Comparison of ENCODE assay signal across 10 mouse cellular contexts in genomic region chr15:77014431-77014830, GRCm38 (mm10). TPM values are rescaled to one million over a fixed set of nuclear protein-coding genes. Genes with fewer than 3 reads are reported as not detected.
A peak's percentile ranks its signal among the peaks of the same experiment; 100 is the strongest.
DNase-seq lines count a peak whose midpoint lies in the region; ATAC-seq lines count a peak whose summit lies in the region.
"Had no signal": no experiment of that assay in that cellular context is flagged by ENCODE, and none has a peak within 500 bp of the region (broad histone marks: within the 10 kb centered on the region; RNA-seq: fewer than 3 reads in every experiment).

No protein-coding gene starts in this region.

- no peaks in the 10 kb centered on the region for H3K27me3 ChIP-seq in kidney, embryonic 15.5 days
- H3K27me3 ChIP-seq in forebrain, embryonic 14.5 days (replicated peaks; ENCODE audit: control insufficient read depth, insufficient read depth, low read length) = no peaks in the 10 kb centered on the region
- H3K27me3 ChIP-seq in midbrain, embryonic 16.5 days (ENCODE audit: control insufficient read depth, insufficient read depth, low read depth, low read length) = no peaks in the 10 kb centered on the region

- ATAC-seq in kidney, embryonic 15.5 days (replicated peaks; ENCODE audit: low FRiP score) = no peak
- ATAC-seq in forebrain, embryonic 14.5 days = no peak
- no peak; the same call in 1 of the 2 replicates for ATAC-seq in midbrain, embryonic 16.5 days
- ATAC-seq in erythroid progenitor cell, adult 5-6 weeks (replicated peaks; ENCODE audit: low FRiP score, poor library complexity, severe bottlenecking) = no peak

- H3K4me2 ChIP-seq in kidney, embryonic 15.5 days = no peak overlapping the region
- H3K4me2 ChIP-seq in forebrain, embryonic 14.5 days (ENCODE audit: low read length) = no peak overlapping the region
- peak overlapping the region; percentile 33 for H3K4me2 ChIP-seq in midbrain, embryonic 16.5 days (ENCODE audit: low read length)
- H3K4me2 ChIP-seq: liver, embryonic 11.5 days had no signal

- H3K9me3 ChIP-seq in kidney, embryonic 15.5 days (replicated peaks) = no peaks in the 10 kb centered on the region
- no peaks in the 10 kb centered on the region for H3K9me3 ChIP-seq in forebrain, embryonic 14.5 days (replicated peaks; ENCODE audit: control insufficient read depth, low read length)
- H3K9me3 ChIP-seq in midbrain, embryonic 16.5 days (replicated peaks; ENCODE audit: control insufficient read depth, low read length, poor library complexity, severe bottlenecking) = no peaks in the 10 kb centered on the region

- no peak for DNase-seq in kidney, adult 11 months
- DNase-seq in forebrain, embryonic 14.5 days (ENCODE audit: low spot score) = no peak
- DNase-seq in heart, postnatal 4 days = peak; percentile 31
- no peak for DNase-seq in ovary, adult 18-20 months (ENCODE audit: low spot score)
- DNase-seq: cerebellum, postnatal 25 days had no signal

- 33% methylated on average over 6 of the region's 6 CpGs for WGBS in kidney, embryonic 15.5 days
- 88% methylated on average over 6 of the region's 6 CpGs for WGBS in forebrain, embryonic 14.5 days
- 72% methylated on average over 6 of the region's 6 CpGs for WGBS in midbrain, embryonic 16.5 days

- H3K36me3 ChIP-seq in kidney, embryonic 15.5 days = no peaks in the 10 kb centered on the region
- H3K36me3 ChIP-seq in forebrain, embryonic 14.5 days (ENCODE audit: control insufficient read depth, insufficient read depth, low read length) = no peaks in the 10 kb centered on the region
- no peaks in the 10 kb centered on the region for H3K36me3 ChIP-seq in midbrain, embryonic 16.5 days (ENCODE audit: control insufficient read depth, insufficient read depth, low read length)

- H3K27ac ChIP-seq in kidney, embryonic 15.5 days = peak overlapping the region; percentile 66
- H3K27ac ChIP-seq in forebrain, embryonic 14.5 days (ENCODE audit: low read depth, low read length) = peak overlapping the region; percentile 80
- H3K27ac ChIP-seq in midbrain, embryonic 16.5 days (ENCODE audit: low read length) = peak overlapping the region; percentile 68

- H3K4me3 ChIP-seq in kidney, embryonic 15.5 days (replicated peaks) = no peak overlapping the region
- H3K4me3 ChIP-seq in forebrain, embryonic 14.5 days (ENCODE audit: low read depth, low read length) = no peak overlapping the region
- no peak overlapping the region for H3K4me3 ChIP-seq in midbrain, embryonic 16.5 days (ENCODE audit: low read depth, low read length)

- peaks cover 23% of the 10 kb centered on the region for H3K4me1 ChIP-seq in kidney, embryonic 15.5 days
- H3K4me1 ChIP-seq in forebrain, embryonic 14.5 days (ENCODE audit: control insufficient read depth, insufficient read depth, low read length) = peaks cover 5% of the 10 kb centered on the region; the same call in 1 of the 2 replicates
- peaks cover 13% of the 10 kb centered on the region; the same call in 1 of the 2 replicates for H3K4me1 ChIP-seq in midbrain, embryonic 16.5 days (ENCODE audit: control insufficient read depth, insufficient read depth, low read length)

- H3K9ac ChIP-seq in kidney, embryonic 15.5 days = no peak overlapping the region
- H3K9ac ChIP-seq in forebrain, embryonic 14.5 days (ENCODE audit: low read length) = no peak overlapping the region
- H3K9ac ChIP-seq in midbrain, embryonic 16.5 days (ENCODE audit: low read depth, low read length) = peak overlapping the region; percentile 52

RNA-seq across cellular contexts. Expression of gene Apol6, which starts 30.1 kb away (rescaled TPM):
- polyA plus RNA-seq in kidney, embryonic 15.5 days (2015; fragmentation: Nextera tagmentation; extraction: Ambion mirVana) = 0.23 TPM in 1 of 2 replicates, not detected in the other
- not detected in 2 replicates for polyA plus RNA-seq in forebrain, embryonic 14.5 days (2014; fragmentation: Nextera tagmentation; extraction: Ambion mirVana)
- under 1 TPM; 0.62 to 0.65 TPM for total RNA-seq in heart, postnatal 4 days (2021)
- not detected in 2 replicates for polyA plus RNA-seq in midbrain, embryonic 16.5 days (2015; fragmentation: Nextera tagmentation; extraction: Ambion mirVana)
- not detected in 2 replicates for total RNA-seq in erythroid progenitor cell, adult 5-6 weeks (2015; ENCODE audit: low replicate concordance)
- not detected in 2 replicates for total RNA-seq in erythroid progenitor cell, adult 5-6 weeks (2017; ENCODE audit: low replicate concordance)
- total RNA-seq: layer of hippocampus, adult 18-20 months had no signal
- polyA plus RNA-seq: liver, embryonic 11.5 days had no signal

RNA-seq across cellular contexts. Expression of gene Mb, which starts 36.0 kb away (rescaled TPM):
- polyA plus RNA-seq in kidney, embryonic 15.5 days (2015; fragmentation: Nextera tagmentation; extraction: Ambion mirVana) = 0.49 and 1.2 TPM in 2 replicates
- 0.40 TPM in 1 of 2 replicates, not detected in the other for polyA plus RNA-seq in forebrain, embryonic 14.5 days (2014; fragmentation: Nextera tagmentation; extraction: Ambion mirVana)
- total RNA-seq in heart, postnatal 4 days (2021) = 1,000 to 10,000 TPM; 6,207 to 7,219 TPM
- 0.40 TPM in 1 of 2 replicates, not detected in the other for polyA plus RNA-seq in midbrain, embryonic 16.5 days (2015; fragmentation: Nextera tagmentation; extraction: Ambion mirVana)
- not detected in 2 replicates for total RNA-seq in erythroid progenitor cell, adult 5-6 weeks (2015; ENCODE audit: low replicate concordance)
- total RNA-seq in erythroid progenitor cell, adult 5-6 weeks (2017; ENCODE audit: low replicate concordance) = not detected in 2 replicates
